Mouse (Mus musculus) heart, adult 2 months (tissue): ENCODE data around the gene Pcdh15.

Source experiments
- CTCF ChIP-seq: fragments of 200-600 bp; IDR thresholded peaks from 2 replicates; pipeline ENCODE4 v1.8.1; 2022; ENCODE audit warnings: antibody characterized with exemption, mild to moderate bottlenecking, moderate library complexity
- POLR2A ChIP-seq: fragments of 200-500 bp; IDR thresholded peaks from 2 replicates; pipeline ENCODE4 v1.6.1; 2011; ENCODE audit warnings: mild to moderate bottlenecking, low read depth, low read length, control low read depth; ENCODE audit not compliant: insufficient read depth

DNA sequence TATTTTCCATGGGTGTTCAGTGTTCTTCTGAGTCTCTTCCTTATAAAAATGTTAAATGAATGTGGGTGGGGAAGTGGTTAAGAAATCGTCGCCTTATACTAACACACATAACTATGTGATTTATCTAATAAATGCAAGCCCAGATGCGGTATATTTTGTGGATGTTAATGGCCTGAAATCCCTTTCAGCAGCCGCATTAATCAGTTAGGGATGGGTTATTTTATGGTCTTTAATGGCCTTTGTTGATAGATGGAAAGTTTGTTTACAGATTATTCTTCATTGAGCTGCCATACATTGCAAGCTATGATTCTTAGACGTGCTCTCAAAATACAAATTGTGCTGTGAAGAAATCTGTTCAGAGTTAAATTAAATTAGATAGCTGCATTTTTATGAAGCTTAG is 884.9 kb downstream of the Pcdh15 start:
- no peak for TF ChIP-seq CTCF
- no peak for TF ChIP-seq POLR2A
